Mouse (Mus musculus): ENCODE measurements around the gene Lyrm1. TPM values are rescaled to one million over a fixed set of nuclear protein-coding genes. Genes with fewer than 3 reads are reported as not detected.

The Lyrm1 gene
- polyA plus RNA-seq, 1 experiment from 2014 or later, result 10.7 TPM

DNA sequence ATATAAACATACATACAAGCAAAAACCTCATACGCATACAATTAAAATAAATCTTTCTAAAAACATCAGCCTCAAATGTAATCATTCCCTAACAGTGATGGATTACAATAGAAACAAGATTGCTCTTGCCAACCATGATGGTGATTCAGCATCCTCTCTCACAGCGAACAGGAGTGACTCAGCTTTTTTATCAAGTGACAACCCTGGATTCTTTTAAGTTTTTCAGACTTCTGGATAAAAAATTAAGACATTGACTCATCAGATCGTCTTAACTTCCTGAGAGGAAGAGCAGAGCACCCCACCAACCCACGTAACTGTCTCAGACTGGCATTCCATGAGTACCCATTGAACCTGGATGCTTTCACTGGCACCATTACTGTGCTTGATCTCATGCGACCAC lies 78.6 kb downstream of the Lyrm1 start:
- Histone ChIP-seq H3K9ac (ENCODE audit: low read length) (no peak overlapping the region), H3K27me3 (ENCODE audit: control insufficient read depth, insufficient read depth, low read length) (no peaks in the 10 kb centered on the region), H3K4me3 (ENCODE audit: low read depth, low read length) (no peak overlapping the region), H3K4me2 (replicated peaks; ENCODE audit: low read depth) (no peak overlapping the region), H3K9me3 (ENCODE audit: control insufficient read depth, low read length) (no peaks in the 10 kb centered on the region), H3K27ac (replicated peaks) (no peak overlapping the region), H3K36me3 (ENCODE audit: control insufficient read depth, insufficient read depth, low read length) (no peaks in the 10 kb centered on the region), H3K4me1 (replicated peaks; ENCODE audit: control insufficient read depth, insufficient read depth) (no peaks in the 10 kb centered on the region)
- WGBS, result 66% methylated on average over 5 of the region's 5 CpGs
- no peak for DNase-seq (ENCODE audit: low spot score)
- no peak for TF ChIP-seq CTCF (IDR thresholded peaks at IDR 0.05; ENCODE audit: low read depth)
- TF ChIP-seq EP300 (optimal IDR thresholded peaks at IDR 0.05), result no peak
- ATAC-seq (ENCODE audit: low FRiP score, low TSS enrichment), result no peak

- H3K4me1 ChIP-seq (replicated peaks; ENCODE audit: control insufficient read depth, insufficient read depth), result no peaks in the 10 kb centered on the region
- no peaks in the 10 kb centered on the region for H3K9me3 ChIP-seq (ENCODE audit: control insufficient read depth, low read length)
- H3K27ac ChIP-seq (replicated peaks), result no peak overlapping the region
- ATAC-seq (ENCODE audit: low FRiP score, low TSS enrichment) (no peak), DNase-seq (ENCODE audit: low spot score) (no peak)
- H3K27me3 ChIP-seq (ENCODE audit: control insufficient read depth, insufficient read depth, low read length), result no peaks in the 10 kb centered on the region
- H3K36me3 ChIP-seq (ENCODE audit: control insufficient read depth, insufficient read depth, low read length), result no peaks in the 10 kb centered on the region
- 75% methylated on average over 6 of the region's 6 CpGs for WGBS
- TF ChIP-seq EP300 (optimal IDR thresholded peaks at IDR 0.05) (no peak), CTCF (IDR thresholded peaks at IDR 0.05; ENCODE audit: low read depth) (no peak)
- H3K4me2 ChIP-seq (replicated peaks; ENCODE audit: low read depth), result no peak overlapping the region
- no peak overlapping the region for H3K9ac ChIP-seq (ENCODE audit: low read length)
- no peak overlapping the region for H3K4me3 ChIP-seq (ENCODE audit: low read depth, low read length)
Measured at GRCm38 (mm10) chr7:119976256-119976655, 80.6 kb downstream of the Lyrm1 start.

GRCm38 (mm10) chr7:119977574-119977973 lies 81.9 kb downstream of the Lyrm1 start:
- DNase-seq (ENCODE audit: low spot score), result no peak
- no peaks in the 10 kb centered on the region for H3K4me1 ChIP-seq (replicated peaks; ENCODE audit: control insufficient read depth, insufficient read depth)
- no peak overlapping the region for H3K4me3 ChIP-seq (ENCODE audit: low read depth, low read length)
- no peak overlapping the region for H3K9ac ChIP-seq (ENCODE audit: low read length)
- no peaks in the 10 kb centered on the region for H3K36me3 ChIP-seq (ENCODE audit: control insufficient read depth, insufficient read depth, low read length)
- TF ChIP-seq EP300 (optimal IDR thresholded peaks at IDR 0.05) (no peak), CTCF (IDR thresholded peaks at IDR 0.05; ENCODE audit: low read depth) (no peak)
- H3K27ac ChIP-seq (replicated peaks), result no peak overlapping the region
- no peak for ATAC-seq (ENCODE audit: low FRiP score, low TSS enrichment)
- no peaks in the 10 kb centered on the region for H3K9me3 ChIP-seq (ENCODE audit: control insufficient read depth, low read length)
- no peak overlapping the region for H3K4me2 ChIP-seq (replicated peaks; ENCODE audit: low read depth)
- no peaks in the 10 kb centered on the region for H3K27me3 ChIP-seq (ENCODE audit: control insufficient read depth, insufficient read depth, low read length)
- 81% methylated on average over 7 of the region's 7 CpGs for WGBS

DNA sequence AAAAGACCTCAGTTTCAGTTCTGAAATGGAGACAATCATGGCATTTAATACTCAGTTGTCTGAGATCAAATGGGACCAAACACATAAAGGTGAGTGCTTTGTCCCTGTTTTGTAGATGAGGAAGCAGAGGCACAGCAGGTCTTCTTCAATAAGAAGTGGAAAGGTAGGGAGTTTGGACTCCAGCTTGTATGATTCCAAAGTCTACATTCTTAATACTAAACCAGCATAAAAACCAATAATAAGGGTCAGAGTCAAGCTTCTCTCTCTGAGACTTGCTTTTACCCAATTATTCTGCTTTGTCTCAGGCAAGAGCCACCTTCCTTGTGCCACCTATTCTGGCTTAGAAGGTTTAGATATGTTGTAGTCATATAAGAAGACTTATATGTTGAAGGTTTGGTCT lies 82.9 kb downstream of the Lyrm1 start:
- Histone ChIP-seq H3K36me3 (ENCODE audit: control insufficient read depth, insufficient read depth, low read length) (no peaks in the 10 kb centered on the region), H3K27ac (replicated peaks) (no peak overlapping the region), H3K9ac (ENCODE audit: low read length) (no peak overlapping the region), H3K4me2 (replicated peaks; ENCODE audit: low read depth) (no peak overlapping the region), H3K27me3 (ENCODE audit: control insufficient read depth, insufficient read depth, low read length) (no peaks in the 10 kb centered on the region), H3K4me3 (ENCODE audit: low read depth, low read length) (no peak overlapping the region), H3K9me3 (ENCODE audit: control insufficient read depth, low read length) (no peaks in the 10 kb centered on the region), H3K4me1 (replicated peaks; ENCODE audit: control insufficient read depth, insufficient read depth) (no peaks in the 10 kb centered on the region)
- no peak for DNase-seq (ENCODE audit: low spot score)
- TF ChIP-seq CTCF (IDR thresholded peaks at IDR 0.05; ENCODE audit: low read depth) (no peak), EP300 (optimal IDR thresholded peaks at IDR 0.05) (no peak)
- ATAC-seq (ENCODE audit: low FRiP score, low TSS enrichment), result no peak

GRCm38 (mm10) chr7:119980170-119980569 lies 84.5 kb downstream of the Lyrm1 start:
- no peak for TF ChIP-seq EP300 (optimal IDR thresholded peaks at IDR 0.05)

GRCm38 (mm10) chr7:119985279-119985912 lies 89.7 kb downstream of the Lyrm1 start:
- H3K27me3 ChIP-seq (ENCODE audit: control insufficient read depth, insufficient read depth, low read length), result no peaks in the 10 kb centered on the region
- no peaks in the 10 kb centered on the region for H3K36me3 ChIP-seq (ENCODE audit: control insufficient read depth, insufficient read depth, low read length)
- no peak for ATAC-seq (ENCODE audit: low FRiP score, low TSS enrichment)
- no peak overlapping the region for H3K27ac ChIP-seq (replicated peaks)
- no peak overlapping the region for H3K9ac ChIP-seq (ENCODE audit: low read length)
- DNase-seq (ENCODE audit: low spot score), result no peak
- no peak overlapping the region for H3K4me3 ChIP-seq (ENCODE audit: low read depth, low read length)
- WGBS, result 48% methylated on average over 3 of the region's 3 CpGs
- H3K4me1 ChIP-seq (replicated peaks; ENCODE audit: control insufficient read depth, insufficient read depth), result no peaks in the 10 kb centered on the region
- no peaks in the 10 kb centered on the region for H3K9me3 ChIP-seq (ENCODE audit: control insufficient read depth, low read length)
- H3K4me2 ChIP-seq (replicated peaks; ENCODE audit: low read depth), result no peak overlapping the region
- TF ChIP-seq CTCF (IDR thresholded peaks at IDR 0.05; ENCODE audit: low read depth) (no peak), EP300 (optimal IDR thresholded peaks at IDR 0.05) (no peak)

More at GRCm38 (mm10) chr7:119980170-119980569, 84.5 kb downstream of the Lyrm1 start:
- Histone ChIP-seq H3K4me1 (replicated peaks; ENCODE audit: control insufficient read depth, insufficient read depth) (no peaks in the 10 kb centered on the region), H3K9me3 (ENCODE audit: control insufficient read depth, low read length) (no peaks in the 10 kb centered on the region), H3K27ac (replicated peaks) (no peak overlapping the region), H3K36me3 (ENCODE audit: control insufficient read depth, insufficient read depth, low read length) (no peaks in the 10 kb centered on the region), H3K4me3 (ENCODE audit: low read depth, low read length) (no peak overlapping the region), H3K27me3 (ENCODE audit: control insufficient read depth, insufficient read depth, low read length) (no peaks in the 10 kb centered on the region), H3K9ac (ENCODE audit: low read length) (no peak overlapping the region), H3K4me2 (replicated peaks; ENCODE audit: low read depth) (no peak overlapping the region)
- DNase-seq (ENCODE audit: low spot score) (no peak), ATAC-seq (ENCODE audit: low FRiP score, low TSS enrichment) (no peak)
- WGBS, result 80% methylated on average over 3 of the region's 3 CpGs
